8 mouse cellular contexts compared by ENCODE assay signal in the genomic region with DNA sequence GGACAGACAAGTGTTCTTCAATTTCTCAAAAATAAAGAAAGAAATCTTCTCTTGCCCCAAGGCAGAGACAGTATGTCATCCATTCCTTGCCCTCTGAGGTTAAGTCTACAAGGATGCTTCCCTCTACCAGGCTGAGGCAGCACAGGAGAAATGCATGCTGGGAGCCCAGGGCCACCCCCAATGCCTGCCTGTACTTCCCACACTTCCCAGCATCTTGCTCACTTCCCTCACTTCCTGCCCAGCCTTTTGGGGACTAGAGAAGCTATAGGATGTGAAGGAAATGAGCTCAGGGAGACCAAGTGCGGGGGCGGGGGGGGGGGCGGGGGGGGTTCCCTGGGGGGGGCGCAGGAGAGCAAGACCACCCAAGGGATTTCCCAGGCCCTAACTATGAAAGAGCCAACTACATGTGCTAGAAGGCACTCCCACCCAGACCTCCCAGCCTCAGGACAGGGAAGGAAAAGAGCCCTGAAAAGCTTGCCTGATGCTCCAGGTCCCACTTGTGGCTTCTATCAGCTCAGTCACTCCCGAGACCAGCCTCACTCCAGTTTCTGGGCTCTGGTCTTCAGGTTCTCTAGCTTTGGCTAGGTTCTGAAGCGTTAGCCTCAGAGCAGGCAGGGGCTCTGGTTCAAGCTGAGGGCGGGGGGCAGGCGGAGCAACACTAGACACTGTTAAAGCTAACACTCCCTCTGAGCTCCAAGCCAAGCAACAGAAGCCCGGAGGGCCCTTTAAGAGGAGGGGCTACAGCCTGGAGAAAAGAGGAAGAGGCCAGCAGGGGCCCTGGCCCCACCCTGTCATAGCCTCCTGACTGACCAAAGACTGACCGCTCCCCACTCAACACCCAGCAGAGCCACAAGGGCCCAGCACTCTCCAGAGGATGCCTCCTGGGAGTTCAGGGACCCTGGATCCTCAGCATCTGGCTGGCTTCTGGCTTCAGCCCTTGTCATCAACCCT. TPM values are rescaled to one million over a fixed set of nuclear protein-coding genes. Genes with fewer than 3 reads are reported as not detected.
DNase-seq lines count a peak whose midpoint lies in the region; ATAC-seq and TF ChIP-seq lines count a peak whose summit lies in the region.

No protein-coding gene starts in this region.

- peak overlapping the region; percentile 32 for H3K4me2 ChIP-seq in hindbrain, embryonic 16.5 days (ENCODE audit: low read length)

- intact Hi-C loops in left cerebral cortex, postnatal 10 days (cut with DNase I), result no loop called here

- CTCF ChIA-PET in Patski (lab: Charles Lee), result interaction anchor here (1.2 to 2.3 kb wide), 5 partner anchors 13 to 157 kb away, joined by 4 to 8 read pairs (median 8); no protein-coding TSS in a partner anchor

- H3K4me1 ChIP-seq in hindbrain, embryonic 16.5 days (ENCODE audit: control insufficient read depth, insufficient read depth, low read depth, low read length), result peaks cover 5% of the 10 kb centered on the region; the same call in 1 of the 2 replicates

- peak overlapping the region; percentile 55 for H3K27ac ChIP-seq in hindbrain, embryonic 16.5 days (ENCODE audit: low read depth, low read length)

- peak; percentile 53 for DNase-seq in Patski (ENCODE audit: low read depth, low spot score)
- DNase-seq in gastrocnemius, adult 8-10 months (ENCODE audit: low spot score in 2 of 2), result peak; percentile 73 to 79
- peak; percentile 56 to 90 for DNase-seq in left cerebral cortex, postnatal 10 days (ENCODE audit: extremely low spot score in 1 of 2, low spot score in 2 of 2)
- peak; percentile 34 for DNase-seq in retina, postnatal 7 days (ENCODE audit: low read depth, low spot score)
- peak; percentile 58 for DNase-seq in urinary bladder, postnatal 25 days (ENCODE audit: low spot score)

- TF ChIP-seq CTCF in Patski (IDR thresholded peaks at IDR 0.05), result no peak

- no peaks in the 10 kb centered on the region for H3K9me3 ChIP-seq in hindbrain, embryonic 16.5 days (ENCODE audit: control insufficient read depth, low read length)

- no peaks in the 10 kb centered on the region for H3K36me3 ChIP-seq in hindbrain, embryonic 16.5 days (ENCODE audit: control insufficient read depth, insufficient read depth, low read length)

- H3K27me3 ChIP-seq in Patski, result no peaks in the 10 kb centered on the region
- no peaks in the 10 kb centered on the region for H3K27me3 ChIP-seq in hindbrain, embryonic 16.5 days (replicated peaks; ENCODE audit: control insufficient read depth, insufficient read depth, low read length)

- in situ Hi-C loops in Patski (cut with MboI; ENCODE audit: low pct_unique_long_range_greater_than_20kb), result no loop called here

- POLR2A ChIA-PET in Patski (lab: Charles Lee), result interaction anchor here (0.7 to 1.4 kb wide), 2 partner anchors 17 to 39 kb away, joined by 3 to 4 read pairs; partner anchors contain the start of gene Pisd

- H3K9ac ChIP-seq in hindbrain, embryonic 16.5 days (ENCODE audit: low read depth, low read length), result no peak overlapping the region

- 15% methylated on average over 10 of the region's 10 CpGs for WGBS in hindbrain, embryonic 16.5 days

- peak; percentile 92 for ATAC-seq in Patski
- peak; percentile 87 for ATAC-seq in common myeloid progenitor, adult 5-6 weeks (replicated peaks; ENCODE audit: low read depth, poor library complexity, severe bottlenecking)
- peak; percentile 71 for ATAC-seq in hindbrain, embryonic 16.5 days
- ATAC-seq in megakaryocyte, adult 5-6 weeks (ENCODE audit: poor library complexity, severe bottlenecking), result peak; percentile 85

- peak overlapping the region; percentile 36 for H3K4me3 ChIP-seq in hindbrain, embryonic 16.5 days (ENCODE audit: low read length)

RNA-seq across cellular contexts. Expression of gene Pisd, which starts 39.5 kb away (rescaled TPM):
- 58.8 TPM for polyA plus RNA-seq in Patski (2021)
- 26.5 and 31.6 TPM in 2 replicates for total RNA-seq in common myeloid progenitor, adult 5-6 weeks (2017)
- 10 to 100 TPM; 12.0 to 13.8 (median 13.1) TPM for total RNA-seq in gastrocnemius, adult 8-10 months (2022)
- 94.9 and 99.7 TPM in 2 replicates for polyA plus RNA-seq in hindbrain, embryonic 16.5 days (2015; fragmentation: Nextera tagmentation; extraction: Ambion mirVana)
- 10 to 100 TPM; 46.3 to 50.2 TPM for total RNA-seq in left cerebral cortex, postnatal 10 days (2021)
- 51.6 and 52.1 TPM in 2 replicates for total RNA-seq in megakaryocyte, adult 5-6 weeks (2015)
- total RNA-seq in megakaryocyte, adult 5-6 weeks (2017), result 69.5 and 81.6 TPM in 2 replicates

Comparison
In these comparisons a context has a peak if more than half of its experiments do, and no peak if none do; other contexts are left out.
1. Peak in every context shown above with its lines: DNase-seq, ATAC-seq, H3K4me3 ChIP-seq and H3K27ac ChIP-seq.